Mouse (Mus musculus): ENCODE data around the gene Nt5dc2. TPM values are rescaled to one million over a fixed set of nuclear protein-coding genes. Genes with fewer than 3 reads are reported as not detected.
A peak's percentile ranks its signal among the peaks of the same experiment; 100 is the strongest.

Nt5dc2 gene
- total and polyA plus RNA-seq, 3 experiments = 136 to 572 (median 213) TPM

GRCm38 (mm10) chr14:31165458-31165857, 34.6 kb downstream of the Nt5dc2 start:
- H3K27me3 ChIP-seq (ENCODE audit: insufficient read depth, low read length) = peaks cover 74% of the 10 kb centered on the region
- no peaks in the 10 kb centered on the region for H3K9me3 ChIP-seq (replicated peaks)
- no peak for TF ChIP-seq GATA2 (IDR thresholded peaks at IDR 0.05; ENCODE audit: borderline replicate concordance, low read depth, low read length)
- no peak for TF ChIP-seq POLR2AphosphoS5 (IDR thresholded peaks at IDR 0.05; ENCODE audit: insufficient replicate concordance, low read depth, low read length)
- TF ChIP-seq GATA1 (IDR thresholded peaks at IDR 0.05; ENCODE audit: borderline replicate concordance, low read length) = no peak
- TF ChIP-seq CTCF (IDR thresholded peaks at IDR 0.05; ENCODE audit: low read depth, low read length) = no peak
- TF ChIP-seq TAL1 (conservative IDR thresholded peaks at IDR 0.05; ENCODE audit: low read depth, low read length) = no peak
- no peak for ATAC-seq (ENCODE audit: extremely low read depth, insufficient number of reproducible peaks, low FRiP score, poor library complexity, severe bottlenecking)
- H3K4me1 ChIP-seq (ENCODE audit: insufficient read depth, low read depth, low read length) = peaks cover 46% of the 10 kb centered on the region
- peaks cover 6% of the 10 kb centered on the region for H3K36me3 ChIP-seq (replicated peaks)
- H3K4me3 ChIP-seq (ENCODE audit: low read depth, low read length) = no peak overlapping the region
- no peak for DNase-seq (ENCODE audit: low spot score)

GRCm38 (mm10) chr14:31165991-31166630, 35.3 kb downstream of the Nt5dc2 start:
- TF ChIP-seq POLR2AphosphoS5 (IDR thresholded peaks at IDR 0.05; ENCODE audit: insufficient replicate concordance, low read depth, low read length) = no peak
- TF ChIP-seq TAL1 (conservative IDR thresholded peaks at IDR 0.05; ENCODE audit: low read depth, low read length) = no peak
- TF ChIP-seq CTCF (IDR thresholded peaks at IDR 0.05; ENCODE audit: low read depth, low read length) = no peak
- no peak for TF ChIP-seq GATA1 (IDR thresholded peaks at IDR 0.05; ENCODE audit: borderline replicate concordance, low read length)
- no peak for TF ChIP-seq GATA2 (IDR thresholded peaks at IDR 0.05; ENCODE audit: borderline replicate concordance, low read depth, low read length)
- Histone ChIP-seq H3K27me3 (ENCODE audit: insufficient read depth, low read length) (peaks cover 68% of the 10 kb centered on the region), H3K4me1 (ENCODE audit: insufficient read depth, low read depth, low read length) (peaks cover 52% of the 10 kb centered on the region), H3K36me3 (replicated peaks) (peaks cover 12% of the 10 kb centered on the region), H3K4me3 (ENCODE audit: low read depth, low read length) (peak overlapping the region; percentile 7; the same call in 1 of the 2 replicates), H3K9me3 (replicated peaks) (no peaks in the 10 kb centered on the region)
- ATAC-seq (ENCODE audit: extremely low read depth, insufficient number of reproducible peaks, low FRiP score, poor library complexity, severe bottlenecking) (no peak), DNase-seq (ENCODE audit: low spot score) (no peak)

DNA sequence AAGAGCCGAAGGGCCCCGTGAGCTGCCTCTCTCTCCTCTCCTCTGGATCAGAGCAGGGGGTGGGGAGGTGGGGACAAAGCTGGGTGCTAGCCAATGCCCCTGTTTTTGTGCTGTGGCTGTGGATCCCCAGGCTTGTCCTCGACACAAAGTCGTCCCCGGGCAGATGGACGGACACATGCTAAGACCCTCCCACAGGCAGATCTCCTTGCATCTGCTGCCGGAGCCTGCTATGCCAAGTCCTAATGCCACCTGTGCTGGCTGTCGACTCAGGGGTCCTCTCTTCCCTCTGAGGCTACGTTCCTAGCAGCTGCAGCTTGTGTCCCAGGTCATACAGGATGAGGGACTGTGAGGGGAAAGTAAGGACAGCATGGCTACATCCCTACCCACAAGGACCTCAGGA, 36.0 kb downstream of the Nt5dc2 start:
- Histone ChIP-seq H3K4me3 (ENCODE audit: low read depth, low read length) (no peak overlapping the region), H3K4me1 (ENCODE audit: insufficient read depth, low read depth, low read length) (peaks cover 60% of the 10 kb centered on the region)
- no peak for ATAC-seq (ENCODE audit: extremely low read depth, insufficient number of reproducible peaks, low FRiP score, poor library complexity, severe bottlenecking)

DNA sequence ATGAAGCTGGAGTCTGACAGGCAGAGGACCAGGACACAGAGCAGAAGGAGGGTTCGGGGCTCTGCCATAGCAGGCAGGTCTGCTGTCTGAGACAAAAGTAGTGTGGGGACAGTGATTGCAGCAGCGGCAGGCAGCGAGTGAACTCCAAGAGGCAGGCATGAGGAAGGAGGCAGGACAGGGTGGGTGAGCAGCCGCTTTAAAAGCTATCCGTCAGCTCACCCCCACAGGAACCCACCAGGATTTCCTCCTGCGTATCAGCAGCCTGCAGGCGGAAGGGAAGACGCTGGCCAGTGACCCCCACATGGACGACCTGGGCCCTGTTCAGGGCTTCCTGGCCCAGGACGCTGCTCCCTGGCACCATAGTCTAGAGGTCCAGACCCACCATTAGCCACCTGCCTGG, 37.6 kb downstream of the Nt5dc2 start, which contains the start of gene Stab1:
Gene Stab1, minus strand, starts transcription at position 217 of the 400 bp plus-strand sequence.
- peaks cover 66% of the 10 kb centered on the region for H3K4me1 ChIP-seq (ENCODE audit: insufficient read depth, low read depth, low read length)
- no peak for ATAC-seq (ENCODE audit: extremely low read depth, insufficient number of reproducible peaks, low FRiP score, poor library complexity, severe bottlenecking)
- H3K4me3 ChIP-seq (ENCODE audit: low read depth, low read length) = no peak within 1 kb of the TSS

More for the DNA sequence above, 36.0 kb downstream of the Nt5dc2 start:
- TF ChIP-seq GATA2 (IDR thresholded peaks at IDR 0.05; ENCODE audit: borderline replicate concordance, low read depth, low read length) (no peak), GATA1 (IDR thresholded peaks at IDR 0.05; ENCODE audit: borderline replicate concordance, low read length) (no peak), TAL1 (conservative IDR thresholded peaks at IDR 0.05; ENCODE audit: low read depth, low read length) (no peak), POLR2AphosphoS5 (IDR thresholded peaks at IDR 0.05; ENCODE audit: insufficient replicate concordance, low read depth, low read length) (no peak)
- Histone ChIP-seq H3K36me3 (replicated peaks) (peaks cover 19% of the 10 kb centered on the region), H3K27me3 (ENCODE audit: insufficient read depth, low read length) (peaks cover 60% of the 10 kb centered on the region), H3K9me3 (replicated peaks) (no peaks in the 10 kb centered on the region)
- DNase-seq (ENCODE audit: low spot score) = no peak

DNA sequence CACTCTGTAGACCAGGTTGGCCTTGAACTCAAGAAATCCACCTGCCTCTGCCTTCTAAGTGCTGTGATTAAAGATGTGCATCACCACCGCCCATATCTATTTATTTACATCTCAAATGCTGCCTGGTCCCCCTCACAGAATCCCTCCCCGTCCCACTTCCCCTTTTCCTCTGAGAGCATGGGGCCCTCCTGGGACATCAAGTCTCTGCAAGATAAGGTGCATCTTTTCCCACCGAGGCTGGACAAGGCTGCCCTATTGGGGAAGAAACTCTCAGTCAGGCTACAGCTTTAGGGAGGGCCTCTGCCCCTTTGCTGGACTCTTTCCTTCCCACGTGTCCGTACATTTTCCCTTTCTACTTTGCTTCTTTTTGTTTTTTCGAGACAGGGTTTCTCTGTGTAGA, 38.7 kb downstream of the Nt5dc2 start:
- peaks cover 46% of the 10 kb centered on the region for H3K36me3 ChIP-seq (replicated peaks)
- peaks cover 60% of the 10 kb centered on the region for H3K4me1 ChIP-seq (ENCODE audit: insufficient read depth, low read depth, low read length)
- DNase-seq (ENCODE audit: low spot score) (peak; percentile 45), ATAC-seq (ENCODE audit: extremely low read depth, insufficient number of reproducible peaks, low FRiP score, poor library complexity, severe bottlenecking) (peak; percentile 50; the same call in 1 of the 2 replicates)
- peaks cover 34% of the 10 kb centered on the region for H3K27me3 ChIP-seq (ENCODE audit: insufficient read depth, low read length)
- no peaks in the 10 kb centered on the region for H3K9me3 ChIP-seq (replicated peaks)
- H3K4me3 ChIP-seq (ENCODE audit: low read depth, low read length) = no peak overlapping the region
- no peak for TF ChIP-seq GATA2 (IDR thresholded peaks at IDR 0.05; ENCODE audit: borderline replicate concordance, low read depth, low read length)
- TF ChIP-seq TAL1 (conservative IDR thresholded peaks at IDR 0.05; ENCODE audit: low read depth, low read length) = no peak
- no peak for TF ChIP-seq GATA1 (IDR thresholded peaks at IDR 0.05; ENCODE audit: borderline replicate concordance, low read length)
- TF ChIP-seq POLR2AphosphoS5 (IDR thresholded peaks at IDR 0.05; ENCODE audit: insufficient replicate concordance, low read depth, low read length) = no peak
- no peak for TF ChIP-seq CTCF (IDR thresholded peaks at IDR 0.05; ENCODE audit: low read depth, low read length)

More for the DNA sequence above, 37.6 kb downstream of the Nt5dc2 start, which contains the start of gene Stab1:
- TF ChIP-seq TAL1 (conservative IDR thresholded peaks at IDR 0.05; ENCODE audit: low read depth, low read length) (no peak), GATA2 (IDR thresholded peaks at IDR 0.05; ENCODE audit: borderline replicate concordance, low read depth, low read length) (no peak), POLR2AphosphoS5 (IDR thresholded peaks at IDR 0.05; ENCODE audit: insufficient replicate concordance, low read depth, low read length) (no peak), CTCF (IDR thresholded peaks at IDR 0.05; ENCODE audit: low read depth, low read length) (no peak), GATA1 (IDR thresholded peaks at IDR 0.05; ENCODE audit: borderline replicate concordance, low read length) (no peak)
- peaks cover 44% of the 10 kb centered on the region for H3K27me3 ChIP-seq (ENCODE audit: insufficient read depth, low read length)
- no peaks in the 10 kb centered on the region for H3K9me3 ChIP-seq (replicated peaks)
- DNase-seq (ENCODE audit: low spot score) = no peak
- H3K36me3 ChIP-seq (replicated peaks) = peaks cover 35% of the 10 kb centered on the region

GRCm38 (mm10) chr14:31170963-31171362, 40.1 kb downstream of the Nt5dc2 start:
- DNase-seq (ENCODE audit: low spot score) (no peak), ATAC-seq (ENCODE audit: extremely low read depth, insufficient number of reproducible peaks, low FRiP score, poor library complexity, severe bottlenecking) (no peak)
- no peak overlapping the region for H3K4me3 ChIP-seq (ENCODE audit: low read depth, low read length)
- H3K9me3 ChIP-seq (replicated peaks) = no peaks in the 10 kb centered on the region
- H3K36me3 ChIP-seq (replicated peaks) = peaks cover 61% of the 10 kb centered on the region
- H3K27me3 ChIP-seq (ENCODE audit: insufficient read depth, low read length) = peaks cover 23% of the 10 kb centered on the region
- TF ChIP-seq POLR2AphosphoS5 (IDR thresholded peaks at IDR 0.05; ENCODE audit: insufficient replicate concordance, low read depth, low read length) = no peak
- TF ChIP-seq CTCF (IDR thresholded peaks at IDR 0.05; ENCODE audit: low read depth, low read length) = no peak
- TF ChIP-seq GATA1 (IDR thresholded peaks at IDR 0.05; ENCODE audit: borderline replicate concordance, low read length) = no peak
- TF ChIP-seq TAL1 (conservative IDR thresholded peaks at IDR 0.05; ENCODE audit: low read depth, low read length) = no peak
- TF ChIP-seq GATA2 (IDR thresholded peaks at IDR 0.05; ENCODE audit: borderline replicate concordance, low read depth, low read length) = no peak
- H3K4me1 ChIP-seq (ENCODE audit: insufficient read depth, low read depth, low read length) = peaks cover 52% of the 10 kb centered on the region

Data from G1E (cell line).